Mouse (Mus musculus): ENCODE measurements around the gene Nr4a1.

- TF ChIP-seq CTCF (IDR thresholded peaks at IDR 0.05; ENCODE audit: low read depth, low read length) (no peak), POLR2AphosphoS5 (IDR thresholded peaks at IDR 0.05; ENCODE audit: insufficient replicate concordance, low read depth, low read length) (no peak), GATA1 (IDR thresholded peaks at IDR 0.05; ENCODE audit: borderline replicate concordance, low read length) (no peak)
Observed at GRCm38 (mm10) chr15:101255842-101256462, 1.9 kb downstream of the Nr4a1 start.
